Mouse (Mus musculus) fibroblast of lung, adult 2 months (primary cell): ENCODE results near the gene Olfr525.

Source experiments
- DNase-seq: peaks from one replicate; pipeline ENCODE4 v3.0.0-alpha.2; 2011; ENCODE audit warnings: low read depth

Olfr525 gene

GRCm38 (mm10) chr7:140320558-140320957 is at the start of gene Olfr525:
TSS of gene Olfr525 (plus strand) at chr7:140320858.
- no peak for DNase-seq

GRCm38 (mm10) chr7:140295746-140296145 is 24.9 kb upstream of the Olfr525 start:
- no peak for DNase-seq

GRCm38 (mm10) chr7:140296876-140297275 is 23.8 kb upstream of the Olfr525 start:
- DNase-seq, result no peak

GRCm38 (mm10) chr7:140299416-140299815 is 21.2 kb upstream of the Olfr525 start:
- DNase-seq, result no peak

- no peak for DNase-seq
Observed at GRCm38 (mm10) chr7:140319861-140320385, 735 bp upstream of the Olfr525 start.

- no peak for DNase-seq
Observed at GRCm38 (mm10) chr7:140321135-140321534, 477 bp downstream of the Olfr525 start.

- DNase-seq, result no peak
Observed at GRCm38 (mm10) chr7:140329766-140330304, 9.2 kb downstream of the Olfr525 start.

- no peak for DNase-seq
Observed at GRCm38 (mm10) chr7:140333717-140334116, 13.1 kb downstream of the Olfr525 start, which contains the start of gene Olfr527. TSS of gene Olfr527 (plus strand) at chr7:140334017.

- DNase-seq, result no peak
Observed at GRCm38 (mm10) chr7:140361571-140361970, 40.9 kb downstream of the Olfr525 start, which contains the start of gene Olfr60. TSS of gene Olfr60 (minus strand) at chr7:140361671.

- no peak for DNase-seq
Observed at GRCm38 (mm10) chr7:140374300-140374699, 53.6 kb downstream of the Olfr525 start.

GRCm38 (mm10) chr7:140376231-140376630 is 55.6 kb downstream of the Olfr525 start, which contains the start of gene Olfr530:
TSS of gene Olfr530 (minus strand) at chr7:140376331.
- no peak for DNase-seq

- DNase-seq, result no peak
Observed at GRCm38 (mm10) chr7:140376911-140377310, 56.3 kb downstream of the Olfr525 start.
